Mouse (Mus musculus) forebrain, embryonic 11.5 days (tissue): ENCODE measurements around the gene Lrrc4. TPM values are rescaled to one million over a fixed set of nuclear protein-coding genes. Genes with fewer than 3 reads are reported as not detected.

Experiments
- ATAC-seq: fragments of 200-750 bp; cut with Nextera tagmentation; replicated peaks from 2 replicates; pipeline ENCODE4 v1.8.0; 2017; ENCODE audit warnings: moderate TSS enrichment; ENCODE audit not compliant: low FRiP score
- DNase-seq: peaks from one replicate; pipeline ENCODE4 v3.0.0-alpha.2; 2017; ENCODE audit warnings: low spot score
- H3K27ac ChIP-seq: fragments of 300-500 bp; sonication (generic); 2 replicates; pipeline ENCODE4 v1.5.1; 2014; ENCODE audit warnings: low read depth, low read length
- H3K27me3 ChIP-seq: fragments of 300-500 bp; sonication (generic); 2 replicates; pipeline ENCODE4 v1.6.1; 2014; ENCODE audit warnings: mild to moderate bottlenecking, low read length, mixed read lengths; ENCODE audit not compliant: control insufficient read depth, insufficient read depth
- H3K36me3 ChIP-seq: fragments of 300-500 bp; sonication (generic); 2 replicates; pipeline ENCODE4 v1.6.1; 2014; ENCODE audit warnings: mild to moderate bottlenecking, low read length, moderate library complexity, mixed read lengths; ENCODE audit not compliant: control insufficient read depth, insufficient read depth
- H3K4me1 ChIP-seq: fragments of 300-500 bp; sonication (generic); replicated peaks from 2 replicates; pipeline ENCODE4 v1.6.1; 2014; ENCODE audit warnings: low read length, mixed read lengths; ENCODE audit not compliant: control insufficient read depth, insufficient read depth
- H3K4me2 ChIP-seq: fragments of 300-500 bp; sonication (generic); 2 replicates; pipeline ENCODE4 v1.6.1; 2014; ENCODE audit warnings: low read depth, mild to moderate bottlenecking, low read length, moderate library complexity, mixed read lengths; ENCODE audit not compliant: severe bottlenecking
- H3K4me3 ChIP-seq: fragments of 300-500 bp; sonication (generic); 2 replicates; pipeline ENCODE4 v1.5.1; 2014; ENCODE audit warnings: low read depth, low read length
- H3K9ac ChIP-seq: fragments of 300-500 bp; sonication (generic); 2 replicates; pipeline ENCODE4 v1.6.1; 2014; ENCODE audit warnings: low read length
- H3K9me3 ChIP-seq: fragments of 300-500 bp; sonication (generic); 2 replicates; pipeline ENCODE4 v1.6.1; 2016; ENCODE audit warnings: low read length, mixed read lengths; ENCODE audit not compliant: control insufficient read depth
- WGBS: fragments of 180-500 bp; shearing (Covaris S2); extraction: QIAGEN DNeasy Blood & Tissue Kit; methylation state at CpG from one replicate; pipeline ENCODE4 v1.1.7; 2014; 5-methylcytosine and 5-hydroxymethylcytosine counted together
- polyA plus RNA-seq: library from polyadenylated mRNA; unstranded; fragments of >200 nt; fragmentation: Nextera tagmentation; extraction: Ambion mirVana; gene quantifications from 2 replicates; pipeline ENCODE4 v1.2.1, GENCODE M21; 2014

Gene Lrrc4
- polyA plus RNA-seq, 1 experiment from 2014 or later: 3.6 TPM

GRCm38 (mm10) chr6:28860450-28860849 is 28.9 kb upstream of the Lrrc4 start:
- H3K4me1 ChIP-seq: peaks cover 7% of the 10 kb centered on the region; the same call in 1 of the 2 replicates
- no peak for ATAC-seq
- no peaks in the 10 kb centered on the region for H3K36me3 ChIP-seq
- no peaks in the 10 kb centered on the region for H3K27me3 ChIP-seq
- no peak overlapping the region for H3K9ac ChIP-seq
- WGBS: 49% methylated on average over 2 of the region's 2 CpGs
- no peak overlapping the region for H3K4me3 ChIP-seq
- no peak overlapping the region for H3K4me2 ChIP-seq
- no peak overlapping the region for H3K27ac ChIP-seq
- no peak for DNase-seq
- no peaks in the 10 kb centered on the region for H3K9me3 ChIP-seq

GRCm38 (mm10) chr6:28859094-28859493 is 27.5 kb upstream of the Lrrc4 start:
- no peak overlapping the region for H3K9ac ChIP-seq
- peaks cover 9% of the 10 kb centered on the region; the same call in 1 of the 2 replicates for H3K4me1 ChIP-seq
- no peaks in the 10 kb centered on the region for H3K27me3 ChIP-seq
- ATAC-seq (no peak), DNase-seq (no peak)
- no peaks in the 10 kb centered on the region for H3K9me3 ChIP-seq
- no peak overlapping the region for H3K4me2 ChIP-seq
- no peak overlapping the region for H3K4me3 ChIP-seq
- 95% methylated on average over 2 of the region's 2 CpGs for WGBS
- H3K27ac ChIP-seq: no peak overlapping the region
- H3K36me3 ChIP-seq: no peaks in the 10 kb centered on the region

GRCm38 (mm10) chr6:28857198-28858180 is 25.9 kb upstream of the Lrrc4 start:
- peaks cover 18% of the 10 kb centered on the region for H3K4me1 ChIP-seq

GRCm38 (mm10) chr6:28856789-28857188 is 25.2 kb upstream of the Lrrc4 start:
- no peaks in the 10 kb centered on the region for H3K9me3 ChIP-seq
- no peak for DNase-seq
- H3K36me3 ChIP-seq: no peaks in the 10 kb centered on the region
- H3K9ac ChIP-seq: no peak overlapping the region
- H3K27me3 ChIP-seq: no peaks in the 10 kb centered on the region
- no peak overlapping the region for H3K27ac ChIP-seq
- H3K4me2 ChIP-seq: no peak overlapping the region
- H3K4me3 ChIP-seq: no peak overlapping the region
- peaks cover 18% of the 10 kb centered on the region for H3K4me1 ChIP-seq
- ATAC-seq: no peak
- 87% methylated on average over 4 of the region's 4 CpGs for WGBS

More at GRCm38 (mm10) chr6:28857198-28858180, 25.9 kb upstream of the Lrrc4 start:
- Histone ChIP-seq H3K27me3 (no peaks in the 10 kb centered on the region), H3K4me2 (no peak overlapping the region), H3K4me3 (no peak overlapping the region), H3K27ac (no peak overlapping the region), H3K36me3 (no peaks in the 10 kb centered on the region), H3K9ac (no peak overlapping the region), H3K9me3 (no peaks in the 10 kb centered on the region)
- DNase-seq: no peak
- WGBS: 75% methylated on average over 2 of the region's 2 CpGs
- no peak for ATAC-seq

GRCm38 (mm10) chr6:28855442-28855841 is 23.9 kb upstream of the Lrrc4 start:
- H3K27ac ChIP-seq: no peak overlapping the region
- WGBS: 20% methylated on average over 3 of the region's 3 CpGs
- no peaks in the 10 kb centered on the region for H3K36me3 ChIP-seq
- ATAC-seq: no peak
- H3K27me3 ChIP-seq: no peaks in the 10 kb centered on the region
- peaks cover 18% of the 10 kb centered on the region for H3K4me1 ChIP-seq
- no peak overlapping the region for H3K4me2 ChIP-seq
- no peak overlapping the region for H3K4me3 ChIP-seq
- DNase-seq: no peak
- no peak overlapping the region for H3K9ac ChIP-seq
- H3K9me3 ChIP-seq: no peaks in the 10 kb centered on the region

- Histone ChIP-seq H3K4me1 (peaks cover 18% of the 10 kb centered on the region), H3K9ac (no peak overlapping the region), H3K27ac (no peak overlapping the region), H3K9me3 (no peaks in the 10 kb centered on the region), H3K4me2 (no peak overlapping the region), H3K4me3 (no peak overlapping the region), H3K27me3 (no peaks in the 10 kb centered on the region), H3K36me3 (no peaks in the 10 kb centered on the region)
- WGBS: 66% methylated on average over 8 of the region's 8 CpGs
- no peak for DNase-seq
- ATAC-seq: no peak
Measured at GRCm38 (mm10) chr6:28854598-28854997, 23.1 kb upstream of the Lrrc4 start.

GRCm38 (mm10) chr6:28853654-28854053 is 22.1 kb upstream of the Lrrc4 start:
- H3K36me3 ChIP-seq: no peaks in the 10 kb centered on the region
- ATAC-seq (0 out of 2 replicates have a peak, but pooled peaks have one; percentile 19), DNase-seq (no peak)
- H3K9me3 ChIP-seq: no peaks in the 10 kb centered on the region
- H3K4me3 ChIP-seq: no peak overlapping the region
- 4% methylated on average over 2 of the region's 2 CpGs for WGBS
- peaks cover 26% of the 10 kb centered on the region for H3K4me1 ChIP-seq
- no peak overlapping the region for H3K9ac ChIP-seq
- no peak overlapping the region for H3K4me2 ChIP-seq
- no peaks in the 10 kb centered on the region for H3K27me3 ChIP-seq
- 0 out of 2 replicates have a peak overlapping the region, but pooled peaks have one; percentile 25 for H3K27ac ChIP-seq

GRCm38 (mm10) chr6:28853164-28853563 is 21.6 kb upstream of the Lrrc4 start:
- no peak for DNase-seq
- no peaks in the 10 kb centered on the region for H3K27me3 ChIP-seq
- no peak overlapping the region for H3K4me3 ChIP-seq
- no peaks in the 10 kb centered on the region for H3K9me3 ChIP-seq
- peaks cover 26% of the 10 kb centered on the region for H3K4me1 ChIP-seq
- ATAC-seq: no peak
- H3K9ac ChIP-seq: no peak overlapping the region
- 46% methylated on average over 3 of the region's 3 CpGs for WGBS
- 0 out of 2 replicates have a peak overlapping the region, but pooled peaks have one; percentile 25 for H3K27ac ChIP-seq
- H3K36me3 ChIP-seq: no peaks in the 10 kb centered on the region
- no peak overlapping the region for H3K4me2 ChIP-seq
